Mouse (Mus musculus): ENCODE measurements around the gene Mark3. TPM values are rescaled to one million over a fixed set of nuclear protein-coding genes. Genes with fewer than 3 reads are reported as not detected.
A peak's percentile ranks its signal among the peaks of the same experiment; 100 is the strongest.

The Mark3 gene
- polyA plus RNA-seq, 1 experiment from 2014 or later = 70.5 TPM

DNA sequence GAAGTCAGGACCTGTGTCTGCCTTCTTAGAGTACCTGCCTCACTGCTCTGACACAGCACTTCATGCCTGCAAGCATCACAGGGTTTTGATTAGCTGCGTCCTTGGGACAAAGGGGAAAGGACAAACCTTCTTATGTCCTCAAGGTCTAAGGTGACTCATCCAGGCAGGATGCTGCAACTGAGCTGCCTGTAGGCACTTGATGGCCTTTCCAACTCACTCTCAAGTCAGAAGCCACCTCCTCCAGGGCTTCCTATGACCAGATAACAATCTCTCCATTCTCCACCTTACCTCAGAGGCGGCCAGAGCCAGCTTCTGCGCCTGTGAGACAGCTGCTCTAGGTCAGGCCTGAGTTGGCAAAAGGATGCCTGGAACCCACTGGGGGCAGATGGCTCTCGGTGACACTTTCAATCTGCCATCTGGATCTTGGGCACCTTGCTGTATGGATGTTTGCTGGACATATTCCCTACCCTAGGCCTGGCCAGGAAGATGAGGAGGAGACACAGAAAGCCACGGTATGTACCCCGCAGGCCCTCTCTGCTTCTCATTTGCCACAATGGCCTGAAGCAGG lies 124.1 kb downstream of the Mark3 start:
- Histone ChIP-seq H3K27me3 (ENCODE audit: control insufficient read depth, insufficient read depth, low read length) (no peaks in the 10 kb centered on the region), H3K27ac (replicated peaks; ENCODE audit: low read depth, low read length) (no peak overlapping the region), H3K4me3 (ENCODE audit: low read depth, low read length) (no peak overlapping the region), H3K36me3 (replicated peaks; ENCODE audit: control insufficient read depth, insufficient read depth, low read depth, low read length) (no peaks in the 10 kb centered on the region), H3K4me1 (ENCODE audit: control insufficient read depth, insufficient read depth, low read length) (peaks cover 17% of the 10 kb centered on the region), H3K9me3 (replicated peaks; ENCODE audit: control insufficient read depth, low read length) (no peaks in the 10 kb centered on the region), H3K4me2 (ENCODE audit: low read depth, low read length) (no peak overlapping the region), H3K9ac (replicated peaks; ENCODE audit: low read length) (0 out of 2 replicates have a peak overlapping the region, but pooled peaks have one; percentile 15)
- 72% methylated on average over 6 of the region's 6 CpGs for WGBS
- ATAC-seq (replicated peaks; ENCODE audit: insufficient number of reproducible peaks, low FRiP score, low TSS enrichment, low read depth) = no peak
- DNase-seq (ENCODE audit: low spot score) = no peak

DNA sequence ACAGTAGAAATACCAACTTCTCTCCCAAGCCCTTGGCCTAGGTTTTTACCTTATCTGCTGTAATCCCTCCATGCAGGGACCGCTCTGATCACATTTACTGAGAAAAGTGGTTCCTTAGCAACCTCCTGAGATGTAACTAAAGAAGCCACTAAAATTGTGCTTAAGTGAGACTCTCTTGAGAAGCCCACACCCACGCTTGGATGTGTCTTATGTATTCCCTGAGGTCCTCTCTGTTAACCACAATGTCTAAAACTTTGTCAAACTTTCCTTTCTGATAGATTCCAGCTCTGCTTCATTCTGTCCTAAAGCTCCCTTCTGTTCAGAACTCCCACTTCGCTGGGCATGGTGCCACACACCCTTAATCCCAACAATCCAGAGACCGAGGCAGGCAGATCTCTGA lies 125.2 kb downstream of the Mark3 start:
- Histone ChIP-seq H3K9me3 (replicated peaks; ENCODE audit: control insufficient read depth, low read length) (no peaks in the 10 kb centered on the region), H3K36me3 (replicated peaks; ENCODE audit: control insufficient read depth, insufficient read depth, low read depth, low read length) (no peaks in the 10 kb centered on the region), H3K9ac (replicated peaks; ENCODE audit: low read length) (no peak overlapping the region), H3K4me1 (ENCODE audit: control insufficient read depth, insufficient read depth, low read length) (peaks cover 6% of the 10 kb centered on the region), H3K4me2 (ENCODE audit: low read depth, low read length) (no peak overlapping the region), H3K4me3 (ENCODE audit: low read depth, low read length) (no peak overlapping the region), H3K27me3 (ENCODE audit: control insufficient read depth, insufficient read depth, low read length) (no peaks in the 10 kb centered on the region), H3K27ac (replicated peaks; ENCODE audit: low read depth, low read length) (no peak overlapping the region)
- no peak for ATAC-seq (replicated peaks; ENCODE audit: insufficient number of reproducible peaks, low FRiP score, low TSS enrichment, low read depth)
- 78% methylated on average over 4 of the region's 4 CpGs for WGBS
- DNase-seq (ENCODE audit: low spot score) = no peak

DNA sequence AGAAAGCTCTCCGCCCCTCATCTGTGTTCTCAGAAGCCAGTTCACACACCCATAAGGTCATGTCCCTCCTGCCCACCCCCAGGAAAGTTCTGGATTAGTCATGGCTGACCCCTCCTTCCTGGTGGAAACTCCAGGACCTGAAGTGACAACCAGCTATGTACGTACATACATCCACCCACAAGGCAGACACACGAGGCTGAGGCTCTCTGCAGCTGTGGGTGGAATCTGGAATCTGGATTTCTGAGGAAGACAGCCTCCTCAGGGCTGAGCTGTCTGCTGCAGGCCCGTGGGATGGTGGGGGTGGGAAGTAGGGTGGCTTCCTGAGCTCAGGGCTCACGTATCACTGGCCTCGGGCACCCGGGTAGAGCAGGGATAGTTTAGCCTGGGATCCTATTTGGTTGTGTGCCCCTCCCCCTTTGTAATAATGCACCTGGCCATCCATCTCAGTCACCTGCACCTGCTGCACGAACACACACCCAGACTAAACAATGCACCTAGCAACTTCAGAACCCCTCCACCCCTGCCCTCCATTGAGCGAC lies 126.7 kb downstream of the Mark3 start:
- Histone ChIP-seq H3K4me1 (ENCODE audit: control insufficient read depth, insufficient read depth, low read length) (no peaks in the 10 kb centered on the region), H3K4me2 (ENCODE audit: low read depth, low read length) (no peak overlapping the region), H3K36me3 (replicated peaks; ENCODE audit: control insufficient read depth, insufficient read depth, low read depth, low read length) (no peaks in the 10 kb centered on the region), H3K27me3 (ENCODE audit: control insufficient read depth, insufficient read depth, low read length) (no peaks in the 10 kb centered on the region), H3K4me3 (ENCODE audit: low read depth, low read length) (no peak overlapping the region), H3K27ac (replicated peaks; ENCODE audit: low read depth, low read length) (no peak overlapping the region), H3K9me3 (replicated peaks; ENCODE audit: control insufficient read depth, low read length) (no peaks in the 10 kb centered on the region), H3K9ac (replicated peaks; ENCODE audit: low read length) (no peak overlapping the region)
- 63% methylated on average over 9 of the region's 9 CpGs for WGBS
- DNase-seq (ENCODE audit: low spot score) = no peak
- ATAC-seq (replicated peaks; ENCODE audit: insufficient number of reproducible peaks, low FRiP score, low TSS enrichment, low read depth) = no peak

DNA sequence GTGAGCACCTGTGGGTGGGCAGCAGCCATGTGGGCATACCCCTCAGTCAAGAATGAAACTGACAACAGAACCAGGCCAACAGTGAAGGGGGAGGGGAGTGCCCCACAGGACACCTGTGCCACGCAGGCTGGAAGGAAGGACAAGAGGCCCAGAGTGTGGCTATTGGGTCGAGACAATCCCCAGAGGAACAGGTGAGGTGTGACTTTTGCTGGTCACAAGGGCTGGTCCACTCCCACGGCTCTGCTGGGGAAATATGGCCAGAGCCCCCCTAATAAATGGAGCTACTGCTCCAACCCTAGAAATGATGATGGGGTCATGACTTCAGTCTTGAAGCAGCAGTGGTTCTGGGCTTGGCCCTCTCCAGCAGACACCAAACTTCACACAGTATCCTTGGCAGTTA lies 129.0 kb downstream of the Mark3 start:
- no peak overlapping the region for H3K4me2 ChIP-seq (ENCODE audit: low read depth, low read length)
- H3K36me3 ChIP-seq (replicated peaks; ENCODE audit: control insufficient read depth, insufficient read depth, low read depth, low read length) = no peaks in the 10 kb centered on the region; the same call in 1 of the 2 replicates
- H3K4me3 ChIP-seq (ENCODE audit: low read depth, low read length) = no peak overlapping the region
- no peaks in the 10 kb centered on the region for H3K9me3 ChIP-seq (replicated peaks; ENCODE audit: control insufficient read depth, low read length)
- H3K27ac ChIP-seq (replicated peaks; ENCODE audit: low read depth, low read length) = no peak overlapping the region
- H3K4me1 ChIP-seq (ENCODE audit: control insufficient read depth, insufficient read depth, low read length) = no peaks in the 10 kb centered on the region
- no peak for DNase-seq (ENCODE audit: low spot score)
- H3K27me3 ChIP-seq (ENCODE audit: control insufficient read depth, insufficient read depth, low read length) = no peaks in the 10 kb centered on the region
- WGBS = 86% methylated on average over 3 of the region's 3 CpGs
- no peak overlapping the region for H3K9ac ChIP-seq (replicated peaks; ENCODE audit: low read length)
- no peak for ATAC-seq (replicated peaks; ENCODE audit: insufficient number of reproducible peaks, low FRiP score, low TSS enrichment, low read depth)

DNA sequence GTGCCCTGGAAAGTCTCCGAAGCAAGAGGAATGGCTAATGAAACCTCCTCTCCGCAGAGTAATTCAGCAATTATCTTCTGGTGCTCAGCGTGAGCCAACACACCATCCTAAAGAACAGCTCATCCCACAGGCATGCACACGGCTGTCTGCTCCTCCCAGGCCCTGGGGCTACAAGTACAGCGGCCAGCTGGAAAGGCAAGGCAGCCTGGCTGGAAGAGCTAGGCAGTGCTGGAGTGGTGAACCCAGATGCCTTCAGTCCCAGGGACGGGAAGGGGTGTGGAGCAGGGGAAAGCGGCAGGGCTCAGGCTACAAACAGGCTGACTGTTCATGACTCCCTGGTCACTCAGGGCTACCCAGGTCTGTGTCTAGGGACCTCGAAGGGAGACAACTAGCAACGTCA lies 130.3 kb downstream of the Mark3 start:
- Histone ChIP-seq H3K9ac (replicated peaks; ENCODE audit: low read length) (no peak overlapping the region), H3K9me3 (replicated peaks; ENCODE audit: control insufficient read depth, low read length) (no peaks in the 10 kb centered on the region), H3K27me3 (ENCODE audit: control insufficient read depth, insufficient read depth, low read length) (no peaks in the 10 kb centered on the region), H3K4me2 (ENCODE audit: low read depth, low read length) (no peak overlapping the region), H3K36me3 (replicated peaks; ENCODE audit: control insufficient read depth, insufficient read depth, low read depth, low read length) (no peaks in the 10 kb centered on the region; the same call in 1 of the 2 replicates), H3K4me1 (ENCODE audit: control insufficient read depth, insufficient read depth, low read length) (no peaks in the 10 kb centered on the region), H3K27ac (replicated peaks; ENCODE audit: low read depth, low read length) (no peak overlapping the region), H3K4me3 (ENCODE audit: low read depth, low read length) (no peak overlapping the region)
- peak; percentile 46 for DNase-seq (ENCODE audit: low spot score)
- 41% methylated on average over 9 of the region's 9 CpGs for WGBS
- ATAC-seq (replicated peaks; ENCODE audit: insufficient number of reproducible peaks, low FRiP score, low TSS enrichment, low read depth) = no peak; the same call in 1 of the 2 replicates

DNA sequence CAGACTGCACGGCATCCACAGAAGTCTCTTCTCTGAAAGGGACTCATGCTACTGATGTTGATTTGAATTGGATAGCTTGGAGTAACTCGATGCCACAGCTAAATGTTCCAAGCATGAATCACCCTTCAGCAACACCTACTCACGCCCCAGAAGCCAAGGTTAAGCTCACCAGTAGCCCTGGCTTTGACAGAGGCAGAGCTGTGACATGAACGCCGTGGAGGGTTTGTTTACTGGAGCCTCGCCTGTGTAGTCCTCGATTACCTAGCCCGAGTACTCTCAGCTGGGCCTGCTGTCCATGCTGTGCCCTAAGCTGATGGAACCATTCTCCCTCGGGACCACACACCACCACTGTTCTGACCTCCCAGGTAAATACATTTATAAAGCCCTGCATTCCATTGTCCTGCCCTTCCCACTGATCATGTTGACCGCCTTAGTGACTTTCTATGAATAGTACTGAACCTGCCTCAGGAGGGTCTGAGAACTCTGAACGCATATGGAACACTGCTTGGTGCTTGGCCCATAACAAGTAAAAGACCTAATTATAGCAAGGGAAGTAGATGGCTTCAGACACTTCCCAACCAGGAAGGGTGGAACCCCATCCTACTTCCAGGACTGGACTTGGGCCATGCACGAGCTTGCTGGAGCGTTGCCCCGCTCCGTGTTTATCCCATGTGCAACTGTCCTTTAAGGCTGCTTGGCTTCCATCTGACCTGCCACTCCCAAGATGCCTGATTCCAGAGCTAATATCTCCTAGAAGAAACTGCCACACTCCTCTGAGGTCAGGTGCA lies 131.1 kb downstream of the Mark3 start:
- ATAC-seq (replicated peaks; ENCODE audit: insufficient number of reproducible peaks, low FRiP score, low TSS enrichment, low read depth) (no peak), DNase-seq (ENCODE audit: low spot score) (no peak)
- no peak overlapping the region for H3K4me2 ChIP-seq (ENCODE audit: low read depth, low read length)
- H3K27ac ChIP-seq (replicated peaks; ENCODE audit: low read depth, low read length) = no peak overlapping the region
- H3K4me3 ChIP-seq (ENCODE audit: low read depth, low read length) = no peak overlapping the region
- no peaks in the 10 kb centered on the region for H3K27me3 ChIP-seq (ENCODE audit: control insufficient read depth, insufficient read depth, low read length)
- H3K4me1 ChIP-seq (ENCODE audit: control insufficient read depth, insufficient read depth, low read length) = no peaks in the 10 kb centered on the region
- peaks cover 2% of the 10 kb centered on the region for H3K36me3 ChIP-seq (replicated peaks; ENCODE audit: control insufficient read depth, insufficient read depth, low read depth, low read length)
- H3K9ac ChIP-seq (replicated peaks; ENCODE audit: low read length) = no peak overlapping the region
- 79% methylated on average over 15 of the region's 15 CpGs for WGBS
- H3K9me3 ChIP-seq (replicated peaks; ENCODE audit: control insufficient read depth, low read length) = no peaks in the 10 kb centered on the region

Other genes with a start within 250 kb of the Mark3 start
- 19.9 and 24.5 TPM in 2 replicates for gene Cdc42bpb, start 196.8 kb upstream of the Mark3 start, polyA plus RNA-seq (2014; fragmentation: Nextera tagmentation; extraction: Ambion mirVana)
- 0.45 TPM in 1 of 2 replicates, not detected in the other for gene Lbhd2, start 167.7 kb upstream of the Mark3 start, polyA plus RNA-seq (2014; fragmentation: Nextera tagmentation; extraction: Ambion mirVana)
- 6.3 and 7.3 TPM in 2 replicates for gene Exoc3l4, start 157.5 kb upstream of the Mark3 start, polyA plus RNA-seq (2014; fragmentation: Nextera tagmentation; extraction: Ambion mirVana)
- gene Tnfaip2, start 132.1 kb upstream of the Mark3 start, polyA plus RNA-seq (2014; fragmentation: Nextera tagmentation; extraction: Ambion mirVana) = 4.6 and 4.8 TPM in 2 replicates
- gene Gm266, start 88.7 kb upstream of the Mark3 start, polyA plus RNA-seq (2014; fragmentation: Nextera tagmentation; extraction: Ambion mirVana) = 23.9 and 27.9 TPM in 2 replicates
- gene Eif5, start 36.5 kb upstream of the Mark3 start, polyA plus RNA-seq (2014; fragmentation: Nextera tagmentation; extraction: Ambion mirVana) = 690 and 721 TPM in 2 replicates
- gene Ckb, start 97.8 kb downstream of the Mark3 start, polyA plus RNA-seq (2014; fragmentation: Nextera tagmentation; extraction: Ambion mirVana) = 450 and 485 TPM in 2 replicates
- gene Trmt61a, start 103.6 kb downstream of the Mark3 start, polyA plus RNA-seq (2014; fragmentation: Nextera tagmentation; extraction: Ambion mirVana) = 3.8 and 5.4 TPM in 2 replicates
- 56.8 and 59.8 TPM in 2 replicates for gene Bag5, start 138.7 kb downstream of the Mark3 start, polyA plus RNA-seq (2014; fragmentation: Nextera tagmentation; extraction: Ambion mirVana)
- gene Apopt1, start 138.7 kb downstream of the Mark3 start, polyA plus RNA-seq (2014; fragmentation: Nextera tagmentation; extraction: Ambion mirVana) = 55.2 and 57.7 TPM in 2 replicates
- gene Klc1, start 184.3 kb downstream of the Mark3 start, polyA plus RNA-seq (2014; fragmentation: Nextera tagmentation; extraction: Ambion mirVana) = 132 and 143 TPM in 2 replicates
- gene Xrcc3, start 239.3 kb downstream of the Mark3 start, polyA plus RNA-seq (2014; fragmentation: Nextera tagmentation; extraction: Ambion mirVana) = 12.7 and 15.9 TPM in 2 replicates
- 70.7 and 73.1 TPM in 2 replicates for gene Zfyve21, start 239.6 kb downstream of the Mark3 start, polyA plus RNA-seq (2014; fragmentation: Nextera tagmentation; extraction: Ambion mirVana)